Mouse (Mus musculus) MEL (cell line): Measurements from ENCODE around the gene Cry2.

Experiments
- CHD1 ChIP-seq: IDR thresholded peaks from 2 replicates; pipeline ENCODE4 v1.6.1; 2012; ENCODE audit warnings: low read depth, mild to moderate bottlenecking, inconsistent platforms, low read length, improper control_type of control experiment
- CTCF ChIP-seq, 3 experiments: IDR thresholded peaks in 2 of 3; conservative IDR thresholded peaks in 1 of 3; 2 replicates each; pipeline ENCODE4 v1.5.1; 2011 to 2012; ENCODE audit warnings: low read length in 3 of 3, low read depth in 2 of 3, mild to moderate bottlenecking in 2 of 3, improper control_type of control experiment in 1 of 3, inconsistent platforms in 1 of 3, mixed read lengths in 1 of 3, moderate library complexity in 1 of 3; ENCODE audit not compliant: control insufficient read depth in 1 of 3, insufficient read depth in 1 of 3, poor library complexity in 1 of 3, severe bottlenecking in 1 of 3
- EP300 ChIP-seq, 2 experiments: IDR thresholded peaks; 2 replicates each; pipeline ENCODE4 v1.6.1; 2011; ENCODE audit warnings: improper control_type of control experiment in 2 of 2, low read length in 2 of 2, low read depth in 1 of 2, mild to moderate bottlenecking in 1 of 2
- JUND ChIP-seq: IDR thresholded peaks from 2 replicates; pipeline ENCODE4 v1.6.1; 2011; ENCODE audit warnings: low read depth, mild to moderate bottlenecking, improper control_type of control experiment, low read length
- POLR2A ChIP-seq, 2 experiments: IDR thresholded peaks; 2 replicates each; pipeline ENCODE4 v1.6.1; 2011 to 2012; ENCODE audit warnings: low read length in 2 of 2, mild to moderate bottlenecking in 2 of 2, control low read depth in 1 of 2, improper control_type of control experiment in 1 of 2, low read depth in 1 of 2, moderate library complexity in 1 of 2; ENCODE audit not compliant: control insufficient read depth in 1 of 2, insufficient read depth in 1 of 2, poor library complexity in 1 of 2
- RCOR1 ChIP-seq: IDR thresholded peaks from 2 replicates; pipeline ENCODE4 v1.6.1; 2012; ENCODE audit warnings: low read depth, mild to moderate bottlenecking, inconsistent platforms, low read length, improper control_type of control experiment
- TAL1 ChIP-seq: IDR thresholded peaks from 2 replicates; pipeline ENCODE4 v1.6.1; 2012; ENCODE audit warnings: mild to moderate bottlenecking, inconsistent platforms, low read length, moderate library complexity, mixed read lengths
- ZNF384 ChIP-seq: IDR thresholded peaks from 2 replicates; pipeline ENCODE4 v1.6.1; 2012; ENCODE audit warnings: low read depth, mild to moderate bottlenecking, inconsistent platforms, low read length, improper control_type of control experiment

DNA sequence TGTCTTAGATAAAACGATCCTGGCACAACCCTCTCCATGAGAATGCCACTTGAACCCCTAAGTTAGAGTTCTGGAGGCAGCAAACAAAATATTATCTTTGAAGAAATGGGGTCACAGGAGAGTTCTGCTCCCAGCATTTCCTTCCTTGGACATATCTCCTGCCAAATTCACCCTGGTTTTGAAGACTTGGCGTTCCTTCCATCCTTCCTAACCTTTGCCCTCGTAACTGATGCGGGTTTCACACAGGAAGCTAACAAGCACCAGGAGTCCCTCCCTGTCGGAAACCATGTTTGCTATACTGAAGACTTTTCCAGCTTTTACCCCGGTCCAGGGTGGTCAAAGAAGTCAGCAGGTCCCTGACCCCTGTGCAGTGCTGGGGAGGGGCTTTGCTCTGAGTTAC lies 79.6 kb downstream of the Cry2 start:
- TF ChIP-seq CTCF (IDR thresholded peaks at IDR 0.05 in 2 of 3, conservative IDR thresholded peaks at IDR 0.05 in 1 of 3; ENCODE audit: control insufficient read depth in 1 of 3, insufficient read depth in 1 of 3, low read depth in 2 of 3, low read length in 3 of 3, poor library complexity in 1 of 3, severe bottlenecking in 1 of 3) (no peak), JUND (no peak), EP300 (IDR thresholded peaks at IDR 0.05; ENCODE audit: low read depth in 1 of 2, low read length in 2 of 2) (no peak), ZNF384 (no peak), POLR2A (IDR thresholded peaks at IDR 0.05; ENCODE audit: control insufficient read depth in 1 of 2, insufficient read depth in 1 of 2, low read depth in 1 of 2, low read length in 2 of 2, poor library complexity in 1 of 2) (no peak), CHD1 (no peak), TAL1 (no peak), RCOR1 (no peak)
